Mouse (Mus musculus) midbrain, embryonic 11.5 days (tissue): ENCODE measurements around the gene Clec2l. TPM values are rescaled to one million over a fixed set of nuclear protein-coding genes. Genes with fewer than 3 reads are reported as not detected.

ENCODE experiments used
- ATAC-seq: fragments of 200-750 bp; cut with Nextera tagmentation; 2 replicates; pipeline ENCODE4 v1.8.0; 2017; ENCODE audit warnings: moderate TSS enrichment, moderate library complexity; ENCODE audit not compliant: low FRiP score
- DNase-seq: peaks from one replicate; pipeline ENCODE4 v3.0.0; 2015; ENCODE audit warnings: low spot score; ENCODE audit errors: missing footprints
- H3K27ac ChIP-seq: fragments of 300-500 bp; sonication (generic); 2 replicates; pipeline ENCODE4 v1.5.1; 2014; ENCODE audit warnings: low read depth, low read length
- H3K27me3 ChIP-seq: fragments of 300-500 bp; sonication (generic); 2 replicates; pipeline ENCODE4 v1.6.1; 2014; ENCODE audit warnings: mild to moderate bottlenecking, low read length, moderate library complexity, mixed read lengths; ENCODE audit not compliant: control insufficient read depth, insufficient read depth
- H3K36me3 ChIP-seq: fragments of 300-500 bp; sonication (generic); 2 replicates; pipeline ENCODE4 v1.6.1; 2014; ENCODE audit warnings: mild to moderate bottlenecking, low read length, moderate library complexity, mixed read lengths; ENCODE audit not compliant: control insufficient read depth, insufficient read depth
- H3K4me1 ChIP-seq: fragments of 300-500 bp; sonication (generic); 2 replicates; pipeline ENCODE4 v1.6.1; 2014; ENCODE audit warnings: low read length; ENCODE audit not compliant: control insufficient read depth, insufficient read depth
- H3K4me2 ChIP-seq: fragments of 300-500 bp; sonication (generic); 2 replicates; pipeline ENCODE4 v1.6.1; 2014; ENCODE audit warnings: mild to moderate bottlenecking, moderate library complexity
- H3K4me3 ChIP-seq: fragments of 300-500 bp; sonication (generic); 2 replicates; pipeline ENCODE4 v1.5.1; 2014; ENCODE audit warnings: low read depth, low read length
- H3K9ac ChIP-seq: fragments of 300-500 bp; sonication (generic); 2 replicates; pipeline ENCODE4 v1.6.1; 2014; ENCODE audit warnings: low read length
- H3K9me3 ChIP-seq: fragments of 300-500 bp; sonication (generic); 2 replicates; pipeline ENCODE4 v1.6.1; 2016; ENCODE audit warnings: low read length; ENCODE audit not compliant: control insufficient read depth
- WGBS: fragments of 180-500 bp; shearing (Covaris S2); extraction: QIAGEN DNeasy Blood & Tissue Kit; methylation state at CpG from one replicate; pipeline ENCODE4 v1.1.7; 2014; 5-methylcytosine and 5-hydroxymethylcytosine counted together
- polyA plus RNA-seq: library from polyadenylated mRNA; unstranded; fragments of >200 nt; fragmentation: Nextera tagmentation; extraction: Ambion mirVana; gene quantifications from 2 replicates; pipeline ENCODE4 v1.2.1, GENCODE M21; 2014

The Clec2l gene
- polyA plus RNA-seq, 1 experiment from 2014 or later: 2.2 TPM

GRCm38 (mm10) chr6:38634461-38634860, 28.4 kb upstream of the Clec2l start:
- 86% methylated on average over 8 of the region's 8 CpGs for WGBS
- Histone ChIP-seq H3K27ac (no peak overlapping the region), H3K9me3 (no peaks in the 10 kb centered on the region), H3K36me3 (no peaks in the 10 kb centered on the region), H3K4me2 (no peak overlapping the region), H3K9ac (no peak overlapping the region), H3K4me1 (peaks cover 13% of the 10 kb centered on the region), H3K27me3 (peaks cover 37% of the 10 kb centered on the region), H3K4me3 (no peak overlapping the region)
- DNase-seq: peak; percentile 73
- ATAC-seq: no peak

DNA sequence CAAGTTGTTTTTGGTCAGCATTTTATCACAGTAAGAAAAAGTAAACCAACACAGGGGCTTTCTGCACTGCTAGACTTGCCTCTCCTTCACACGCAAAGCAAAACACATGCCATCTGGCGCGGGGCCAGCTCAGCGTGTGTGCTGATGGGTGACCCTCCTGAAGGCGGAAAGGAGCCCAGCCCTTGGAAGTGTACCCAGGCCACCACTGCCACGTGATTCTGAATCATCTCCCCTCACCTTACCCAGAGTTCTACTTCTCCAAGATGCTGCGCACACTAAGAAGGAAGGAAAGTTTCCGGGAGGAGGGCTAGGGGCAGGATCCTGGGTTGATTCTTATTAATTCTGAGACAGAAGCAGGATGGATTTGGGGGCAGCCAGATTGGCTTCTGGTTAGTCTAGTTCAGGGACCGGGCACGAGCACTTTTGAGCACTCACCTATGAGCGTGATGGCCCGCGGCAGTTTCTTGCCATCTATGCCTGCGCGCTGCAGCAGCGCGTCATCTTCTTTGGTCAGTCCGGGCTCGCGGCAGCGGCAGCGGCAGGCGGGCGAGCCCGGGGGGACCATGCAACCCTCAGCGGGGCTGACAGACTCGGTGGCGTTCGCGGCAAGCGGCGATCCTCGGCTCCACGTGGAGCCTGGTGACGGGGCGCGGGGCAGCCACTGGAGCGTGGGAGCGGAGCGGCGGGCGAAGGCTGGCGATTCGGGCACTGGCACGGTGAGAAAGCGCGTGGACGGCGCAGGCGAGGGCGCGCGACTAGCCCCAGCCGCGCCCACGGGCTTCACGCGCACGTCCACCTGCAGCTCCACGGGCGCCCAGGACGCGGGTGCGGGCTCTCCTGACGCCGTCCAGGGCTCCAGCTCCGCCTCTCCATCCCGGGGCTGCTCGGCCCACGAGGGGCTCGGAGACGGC, 26.7 kb upstream of the Clec2l start:
- Histone ChIP-seq H3K9me3 (no peaks in the 10 kb centered on the region), H3K36me3 (no peaks in the 10 kb centered on the region), H3K4me1 (peaks cover 13% of the 10 kb centered on the region), H3K4me2 (peak overlapping the region; percentile 98), H3K4me3 (peak overlapping the region; percentile 51), H3K27ac (no peak overlapping the region), H3K9ac (peak overlapping the region; percentile 50), H3K27me3 (peaks cover 37% of the 10 kb centered on the region)
- peak; percentile 95 for DNase-seq
- 2% methylated on average over 69 of the region's 72 CpGs for WGBS
- peak; percentile 64 for ATAC-seq

GRCm38 (mm10) chr6:38636852-38637618, 25.8 kb upstream of the Clec2l start, which contains the start of gene Klrg2:
TSS of gene Klrg2 (minus strand) at chr6:38637242.
- Histone ChIP-seq H3K9me3 (no peaks in the 10 kb centered on the region), H3K4me2 (peak within 1 kb of the TSS; percentile 98), H3K27me3 (peaks cover 37% of the 10 kb centered on the region), H3K4me3 (peak within 1 kb of the TSS; percentile 51), H3K4me1 (peaks cover 13% of the 10 kb centered on the region), H3K27ac (no peak within 1 kb of the TSS), H3K36me3 (no peaks in the 10 kb centered on the region), H3K9ac (peak within 1 kb of the TSS; percentile 50)
- DNase-seq (peak; percentile 95), ATAC-seq (peak; percentile 86)
- WGBS: 2% methylated on average over 50 of the region's 60 CpGs

DNA sequence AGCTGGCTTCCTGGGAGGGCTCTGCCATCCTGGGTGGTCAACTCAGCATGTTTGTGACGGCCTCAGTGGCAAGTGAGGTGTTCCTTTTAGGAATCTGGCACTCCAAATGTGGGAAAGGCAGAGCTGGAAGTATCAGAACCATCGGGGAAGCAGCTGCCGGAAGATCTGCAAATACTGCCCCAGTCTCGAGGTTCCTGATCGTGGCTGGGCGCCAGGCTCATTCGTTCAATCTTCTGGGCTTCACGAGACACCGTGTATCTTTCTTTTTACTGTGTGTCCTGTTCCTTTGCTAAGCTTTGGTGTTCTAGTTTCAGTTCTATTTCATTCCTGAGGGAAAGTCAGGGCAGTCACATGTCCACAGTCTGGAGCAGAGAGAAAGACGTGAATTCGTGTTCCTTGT, 22.5 kb upstream of the Clec2l start:
- H3K27me3 ChIP-seq: peaks cover 30% of the 10 kb centered on the region
- ATAC-seq (no peak), DNase-seq (peak; percentile 54)
- H3K27ac ChIP-seq: no peak overlapping the region
- H3K4me2 ChIP-seq: no peak overlapping the region
- peaks cover 13% of the 10 kb centered on the region for H3K4me1 ChIP-seq
- no peaks in the 10 kb centered on the region for H3K9me3 ChIP-seq
- H3K36me3 ChIP-seq: no peaks in the 10 kb centered on the region
- H3K4me3 ChIP-seq: no peak overlapping the region
- WGBS: 84% methylated on average over 11 of the region's 11 CpGs
- no peak overlapping the region for H3K9ac ChIP-seq

GRCm38 (mm10) chr6:38641228-38641627, 21.6 kb upstream of the Clec2l start:
- H3K9ac ChIP-seq: no peak overlapping the region
- H3K27ac ChIP-seq: no peak overlapping the region
- WGBS: 72% methylated on average over 5 of the region's 5 CpGs
- H3K4me1 ChIP-seq: peaks cover 10% of the 10 kb centered on the region
- H3K4me3 ChIP-seq: no peak overlapping the region
- no peaks in the 10 kb centered on the region for H3K9me3 ChIP-seq
- no peaks in the 10 kb centered on the region for H3K36me3 ChIP-seq
- H3K27me3 ChIP-seq: peaks cover 22% of the 10 kb centered on the region
- H3K4me2 ChIP-seq: no peak overlapping the region
- DNase-seq (no peak), ATAC-seq (no peak)

DNA sequence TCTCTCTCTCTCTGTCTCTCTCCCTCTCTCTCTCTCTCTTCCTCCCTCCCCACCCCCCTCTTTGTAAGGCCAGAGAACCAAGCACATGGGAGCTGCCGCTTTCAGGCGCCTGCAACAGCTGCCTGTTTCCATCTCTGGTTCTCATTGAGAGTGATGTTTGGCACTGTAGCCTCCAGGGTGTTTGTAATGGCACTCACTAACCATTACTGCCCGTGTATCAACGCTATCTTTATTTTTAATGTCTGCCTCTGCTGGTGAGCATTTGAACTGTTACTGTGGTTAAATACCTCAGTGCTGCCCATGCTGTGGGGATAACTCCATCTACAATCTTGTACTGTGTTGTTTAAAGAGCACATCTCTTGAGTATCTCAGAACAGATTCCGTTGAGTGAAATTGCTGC, 21.2 kb upstream of the Clec2l start:
- no peak for ATAC-seq
- Histone ChIP-seq H3K4me2 (no peak overlapping the region), H3K9ac (no peak overlapping the region), H3K9me3 (no peaks in the 10 kb centered on the region), H3K4me3 (no peak overlapping the region), H3K36me3 (no peaks in the 10 kb centered on the region), H3K27ac (no peak overlapping the region), H3K4me1 (peaks cover 6% of the 10 kb centered on the region), H3K27me3 (peaks cover 18% of the 10 kb centered on the region)
- no peak for DNase-seq
- WGBS: 55% methylated on average over 5 of the region's 5 CpGs

DNA sequence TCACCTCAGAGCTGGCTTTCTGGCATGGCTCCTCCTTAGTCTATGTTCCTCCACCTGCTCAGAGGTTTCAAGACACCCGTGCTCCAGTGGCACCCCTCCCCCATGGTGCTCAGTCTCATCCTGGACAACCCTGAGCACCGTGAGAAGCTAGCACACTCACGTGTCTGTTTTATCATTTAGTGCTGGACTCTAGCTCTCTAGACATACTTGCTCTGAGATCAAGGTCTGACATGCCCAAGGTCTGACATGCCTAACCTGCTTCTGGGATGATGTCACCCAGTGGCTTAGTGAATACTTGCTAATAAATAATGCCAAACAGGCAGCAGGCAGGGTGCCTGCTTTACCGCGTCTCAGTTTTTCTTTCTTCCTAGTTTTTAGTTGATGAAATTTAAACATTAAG, 20.3 kb upstream of the Clec2l start:
- H3K4me3 ChIP-seq: no peak overlapping the region
- no peak for ATAC-seq
- 84% methylated on average over 5 of the region's 5 CpGs for WGBS
- H3K36me3 ChIP-seq: no peaks in the 10 kb centered on the region
- no peaks in the 10 kb centered on the region for H3K4me1 ChIP-seq
- peaks cover 8% of the 10 kb centered on the region; the same call in 1 of the 2 replicates for H3K27me3 ChIP-seq
- DNase-seq: peak; percentile 31
- no peaks in the 10 kb centered on the region for H3K9me3 ChIP-seq
- no peak overlapping the region for H3K27ac ChIP-seq
- H3K9ac ChIP-seq: no peak overlapping the region
- H3K4me2 ChIP-seq: no peak overlapping the region

- 70% methylated on average over 3 of the region's 3 CpGs for WGBS
- H3K9ac ChIP-seq: no peak overlapping the region
- peaks cover 5% of the 10 kb centered on the region; the same call in 1 of the 2 replicates for H3K27me3 ChIP-seq
- no peaks in the 10 kb centered on the region for H3K9me3 ChIP-seq
- H3K27ac ChIP-seq: no peak overlapping the region
- no peak overlapping the region for H3K4me3 ChIP-seq
- H3K4me1 ChIP-seq: no peaks in the 10 kb centered on the region
- ATAC-seq: no peak
- no peak overlapping the region for H3K4me2 ChIP-seq
- peak; percentile 44 for DNase-seq
- H3K36me3 ChIP-seq: no peaks in the 10 kb centered on the region
Measured at GRCm38 (mm10) chr6:38643039-38643438, 19.8 kb upstream of the Clec2l start.

DNA sequence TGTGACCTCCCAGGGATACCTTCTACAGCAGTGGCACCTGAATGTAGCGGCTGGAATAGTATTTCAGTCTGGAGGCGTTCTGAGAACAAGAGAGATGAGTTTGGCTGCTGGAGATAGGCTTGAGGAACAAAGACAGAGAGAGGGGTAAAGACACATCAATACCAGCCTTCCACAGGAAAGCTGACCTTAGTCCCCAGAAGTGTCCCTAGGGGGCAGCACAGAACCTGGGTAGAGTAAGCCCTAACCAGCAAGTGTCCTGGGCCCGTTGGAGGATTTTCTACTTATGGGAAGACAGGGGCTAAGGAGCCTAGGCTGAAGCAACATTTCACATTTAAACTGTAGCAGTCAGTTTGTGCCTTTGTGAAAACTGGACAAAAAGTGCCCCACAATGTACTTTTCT, 13.3 kb upstream of the Clec2l start:
- Histone ChIP-seq H3K4me2 (no peak overlapping the region), H3K27me3 (no peaks in the 10 kb centered on the region), H3K4me1 (no peaks in the 10 kb centered on the region), H3K9ac (no peak overlapping the region), H3K36me3 (no peaks in the 10 kb centered on the region), H3K9me3 (no peaks in the 10 kb centered on the region), H3K27ac (no peak overlapping the region), H3K4me3 (no peak overlapping the region)
- DNase-seq: peak; percentile 80
- ATAC-seq: no peak
- WGBS: 69% methylated on average over 3 of the region's 3 CpGs
